In the genomic region with DNA sequence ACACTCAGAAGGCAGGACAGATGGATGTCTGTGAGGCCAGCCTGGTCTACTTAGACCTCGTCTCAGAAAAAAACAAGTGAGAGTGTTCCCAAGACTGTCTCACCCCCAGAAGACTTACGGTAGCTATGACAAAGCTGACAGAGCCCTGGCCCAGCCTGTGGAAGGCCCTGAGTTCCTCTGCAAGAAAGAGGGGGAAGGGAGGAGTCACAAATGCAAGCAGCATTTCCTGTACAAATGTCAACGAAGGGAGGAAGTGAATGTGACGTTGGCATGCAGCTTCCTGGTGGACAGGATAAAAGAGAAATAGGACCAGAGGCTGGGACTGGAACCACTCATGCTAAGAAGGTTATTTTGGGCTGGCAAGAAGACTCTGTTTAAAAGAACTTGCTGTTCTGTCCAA, we compare ENCODE assay signal across 1 mouse cellular context.
TF ChIP-seq lines count a peak whose summit lies in the region.

No protein-coding gene starts in this region.

TF ChIP-seq in MEL, 35 proteins besides CTCF, POLR2A, EP300 and RAD21 (continued from another document):
- TF ChIP-seq TBP (IDR thresholded peaks at IDR 0.05; ENCODE audit: low read depth, low read length) (peak; percentile 58), MEF2A (IDR thresholded peaks at IDR 0.05; ENCODE audit: extremely low read depth, insufficient replicate concordance, low read depth, low read length, poor library complexity, severe bottlenecking) (no peak), CHD2 (IDR thresholded peaks at IDR 0.05; ENCODE audit: low read length) (no peak), POLR2AphosphoS5 (IDR thresholded peaks at IDR 0.05; ENCODE audit: borderline replicate concordance, low read depth, low read length) (no peak), MAFK (IDR thresholded peaks at IDR 0.05; ENCODE audit: borderline replicate concordance, low read depth, low read length) (no peak), GABPA (IDR thresholded peaks at IDR 0.05; ENCODE audit: low read depth, low read length) (no peak), MAX (IDR thresholded peaks at IDR 0.05; ENCODE audit: low read length) (0 out of 2 replicates have a peak, but pooled peaks have one; percentile 46), USF2 (IDR thresholded peaks at IDR 0.05; ENCODE audit: borderline replicate concordance in 1 of 2, insufficient read depth in 1 of 2, low read depth in 1 of 2, low read length in 2 of 2) (no peak), GATA1 (IDR thresholded peaks at IDR 0.05; ENCODE audit: low read depth, low read length) (no peak)
